Mouse (Mus musculus) heart, adult 2 months (tissue): ENCODE data around the gene Tpk1. TPM values are rescaled to one million over a fixed set of nuclear protein-coding genes. Genes with fewer than 3 reads are reported as not detected.
"Not testable (repeated sequence)": the region's sequence is repeated elsewhere in the genome, so short reads cannot be mapped to it uniquely, and the experiment has no call there.

Experiments
- DNase-seq, 2 experiments: peaks; one replicate each; pipeline ENCODE4 v3.0.0; 2021
- H3K27ac ChIP-seq: fragments of 200-600 bp; 2 replicates; pipeline ENCODE4 v1.8.1; 2022
- H3K27me3 ChIP-seq: fragments of 200-500 bp; 2 replicates; pipeline ENCODE4 v1.6.1; 2012; ENCODE audit warnings: mild to moderate bottlenecking, low read length, inconsistent platforms, mixed read lengths; ENCODE audit not compliant: control insufficient read depth, insufficient read depth
- H3K36me3 ChIP-seq: fragments of 200-500 bp; 2 replicates; pipeline ENCODE4 v1.6.1; 2012; ENCODE audit warnings: low read length, inconsistent platforms; ENCODE audit not compliant: control insufficient read depth, insufficient read depth
- H3K4me1 ChIP-seq: fragments of 200-500 bp; 2 replicates; pipeline ENCODE4 v1.6.1; 2011; ENCODE audit warnings: low read length; ENCODE audit not compliant: control insufficient read depth, insufficient read depth
- H3K4me3 ChIP-seq: fragments of 200-600 bp; 2 replicates; pipeline ENCODE4 v1.8.1; 2022
- H3K79me2 ChIP-seq: fragments of 200-500 bp; replicated peaks from 2 replicates; pipeline ENCODE4 v1.6.1; 2012; ENCODE audit warnings: mild to moderate bottlenecking, inconsistent platforms, low read length, moderate library complexity, mixed read lengths; ENCODE audit not compliant: control insufficient read depth, insufficient read depth
- H3K9ac ChIP-seq: fragments of 200-500 bp; 2 replicates; pipeline ENCODE4 v1.6.1; 2012; ENCODE audit warnings: low read depth, mild to moderate bottlenecking, control low read depth, inconsistent platforms, low read length, mixed read lengths
- CTCF ChIP-seq: fragments of 200-600 bp; IDR thresholded peaks from 2 replicates; pipeline ENCODE4 v1.8.1; 2022; ENCODE audit warnings: antibody characterized with exemption, mild to moderate bottlenecking, moderate library complexity
- EP300 ChIP-seq: fragments of 200-500 bp; IDR thresholded peaks from 2 replicates; pipeline ENCODE4 v1.6.1; 2011; ENCODE audit warnings: low read depth, low read length, control low read depth; ENCODE audit not compliant: insufficient read depth
- POLR2A ChIP-seq: fragments of 200-500 bp; IDR thresholded peaks from 2 replicates; pipeline ENCODE4 v1.6.1; 2011; ENCODE audit warnings: mild to moderate bottlenecking, low read depth, low read length, control low read depth; ENCODE audit not compliant: insufficient read depth
- WGBS: fragments of 180-500 bp; shearing (Covaris S2); methylation state at CpG from one replicate; pipeline ENCODE4 v1.1.7; 2018; 5-methylcytosine and 5-hydroxymethylcytosine counted together
- intact Hi-C: fragments of 180-260 bp; cut with DNase I; formaldehyde crosslinking; loops from one replicate; pipeline ENCODE4 v1.15.1; 2025
- polyA plus RNA-seq: library from polyadenylated mRNA; depleted of rRNA; stranded (reverse); fragments of >200 nt; gene quantifications from 2 replicates; pipeline ENCODE4 v1.2.3, GENCODE M21; 2012
- total RNA-seq, 2 experiments: library from RNA; stranded (reverse); gene quantifications; 2 replicates each; pipeline ENCODE4 v1.2.3; 2021

The Tpk1 gene
- total and polyA plus RNA-seq, 3 experiments, result 1.4 to 5.4 (median 1.9) TPM

- no peak overlapping the region for H3K9ac ChIP-seq
- 93% methylated on average over 2 of the region's 2 CpGs for WGBS
- no peaks in the 10 kb centered on the region for H3K79me2 ChIP-seq
- intact Hi-C loops, result no loop called here
- H3K4me3 ChIP-seq, result no peak overlapping the region
- no peaks in the 10 kb centered on the region for H3K27me3 ChIP-seq
- TF ChIP-seq EP300, result no peak
- no peak for TF ChIP-seq POLR2A
- no peak for TF ChIP-seq CTCF
- no peak for DNase-seq
- H3K4me1 ChIP-seq, result no peaks in the 10 kb centered on the region
- no peaks in the 10 kb centered on the region for H3K36me3 ChIP-seq
- H3K27ac ChIP-seq, result no peak overlapping the region
These were observed 149.3 kb downstream of the Tpk1 start for GRCm38 (mm10) chr6:43516593-43517315.

- H3K4me1 ChIP-seq, DNase-seq, intact Hi-C loops, H3K9ac ChIP-seq, H3K27ac ChIP-seq, H3K79me2 ChIP-seq, H3K27me3 ChIP-seq, H3K4me3 ChIP-seq, H3K36me3 ChIP-seq: not testable (repeated sequence)
- WGBS, result 56% methylated on average over 2 of the region's 2 CpGs
These were observed 159.2 kb downstream of the Tpk1 start for GRCm38 (mm10) chr6:43506686-43507385.

GRCm38 (mm10) chr6:43504609-43505230, 161.4 kb downstream of the Tpk1 start:
- Histone ChIP-seq H3K9ac (no peak overlapping the region), H3K4me3 (no peak overlapping the region), H3K27ac (no peak overlapping the region), H3K4me1 (no peaks in the 10 kb centered on the region; the same call in 1 of the 2 replicates), H3K79me2 (no peaks in the 10 kb centered on the region), H3K36me3 (no peaks in the 10 kb centered on the region), H3K27me3 (no peaks in the 10 kb centered on the region)
- no peak for DNase-seq
- TF ChIP-seq POLR2A (no peak), CTCF (no peak), EP300 (no peak)
- intact Hi-C loops, result no loop called here
- WGBS, result 89% methylated on average over 5 of the region's 5 CpGs

GRCm38 (mm10) chr6:43492367-43492766, 173.7 kb downstream of the Tpk1 start:
- Histone ChIP-seq H3K27me3 (no peaks in the 10 kb centered on the region), H3K79me2 (no peaks in the 10 kb centered on the region), H3K27ac (no peak overlapping the region), H3K4me1 (no peaks in the 10 kb centered on the region), H3K36me3 (no peaks in the 10 kb centered on the region), H3K9ac (no peak overlapping the region), H3K4me3 (no peak overlapping the region)
- intact Hi-C loops, result no loop called here
- no peak for TF ChIP-seq EP300
- peak; percentile 52 for TF ChIP-seq CTCF
- no peak for DNase-seq

- Histone ChIP-seq H3K9ac (no peak overlapping the region), H3K4me1 (no peaks in the 10 kb centered on the region), H3K4me3 (no peak overlapping the region), H3K27me3 (no peaks in the 10 kb centered on the region), H3K79me2 (no peaks in the 10 kb centered on the region), H3K27ac (no peak overlapping the region), H3K36me3 (no peaks in the 10 kb centered on the region)
- 52% methylated on average over 2 of the region's 2 CpGs for WGBS
- intact Hi-C loops, result no loop called here
- TF ChIP-seq EP300 (no peak), CTCF (no peak), POLR2A (no peak)
- DNase-seq, result no peak
These were observed 179.4 kb downstream of the Tpk1 start for GRCm38 (mm10) chr6:43486691-43487090.

- DNase-seq, result no peak
- 56% methylated on average over 3 of the region's 3 CpGs for WGBS
- TF ChIP-seq EP300 (no peak), POLR2A (no peak), CTCF (no peak)
- no peak overlapping the region for H3K27ac ChIP-seq
- H3K36me3 ChIP-seq, result no peaks in the 10 kb centered on the region
- no peaks in the 10 kb centered on the region for H3K27me3 ChIP-seq
- intact Hi-C loops, result no loop called here
- H3K9ac ChIP-seq, result no peak overlapping the region
- no peaks in the 10 kb centered on the region for H3K4me1 ChIP-seq
- no peaks in the 10 kb centered on the region for H3K79me2 ChIP-seq
- H3K4me3 ChIP-seq, result no peak overlapping the region
These were observed 185.4 kb downstream of the Tpk1 start for GRCm38 (mm10) chr6:43480687-43481086.
